Mouse (Mus musculus) lung, embryonic 15.5 days (tissue): Measurements from ENCODE around the gene Srp72. TPM values are rescaled to one million over a fixed set of nuclear protein-coding genes. Genes with fewer than 3 reads are reported as not detected.

Experiments used
- ATAC-seq: fragments of 200-750 bp; cut with Nextera tagmentation; 2 replicates; pipeline ENCODE4 v1.8.0; 2017; ENCODE audit warnings: moderate number of reproducible peaks, borderline replicate concordance; ENCODE audit not compliant: low FRiP score, low TSS enrichment; ENCODE audit errors: extremely low read depth
- H3K27ac ChIP-seq: fragments of 300-500 bp; sonication (generic); 2 replicates; pipeline ENCODE4 v1.5.1; 2015; ENCODE audit warnings: moderate library complexity, mild to moderate bottlenecking, inconsistent platforms
- H3K27me3 ChIP-seq: fragments of 300-500 bp; sonication (generic); 2 replicates; pipeline ENCODE4 v1.6.1; 2015; ENCODE audit warnings: inconsistent platforms
- H3K36me3 ChIP-seq: fragments of 300-500 bp; sonication (generic); 2 replicates; pipeline ENCODE4 v1.6.1; 2015; ENCODE audit warnings: inconsistent platforms
- H3K4me1 ChIP-seq: fragments of 300-500 bp; sonication (generic); 2 replicates; pipeline ENCODE4 v1.6.1; 2015; ENCODE audit warnings: inconsistent platforms
- H3K4me2 ChIP-seq: fragments of 300-500 bp; sonication (generic); 2 replicates; pipeline ENCODE4 v1.6.1; 2015; ENCODE audit warnings: inconsistent platforms, mild to moderate bottlenecking, moderate library complexity
- H3K4me3 ChIP-seq: fragments of 300-500 bp; sonication (generic); 2 replicates; pipeline ENCODE4 v1.5.1; 2015; ENCODE audit warnings: mild to moderate bottlenecking, inconsistent platforms
- H3K9ac ChIP-seq: fragments of 300-500 bp; sonication (generic); 2 replicates; pipeline ENCODE4 v1.6.1; 2015; ENCODE audit warnings: inconsistent platforms
- H3K9me3 ChIP-seq: fragments of 300-500 bp; sonication (generic); 2 replicates; pipeline ENCODE4 v1.6.1; 2016; ENCODE audit warnings: inconsistent platforms
- WGBS: fragments of 180-500 bp; shearing (Covaris S2); methylation state at CpG from one replicate; pipeline ENCODE4 v1.1.7; 2015; 5-methylcytosine and 5-hydroxymethylcytosine counted together
- polyA plus RNA-seq: library from polyadenylated mRNA; unstranded; fragments of >200 nt; fragmentation: Nextera tagmentation; extraction: Ambion mirVana; gene quantifications from 2 replicates; pipeline ENCODE4 v1.2.1, GENCODE M21; 2015

The Srp72 gene
- polyA plus RNA-seq, 1 experiment from 2014 or later = 87.8 TPM

DNA sequence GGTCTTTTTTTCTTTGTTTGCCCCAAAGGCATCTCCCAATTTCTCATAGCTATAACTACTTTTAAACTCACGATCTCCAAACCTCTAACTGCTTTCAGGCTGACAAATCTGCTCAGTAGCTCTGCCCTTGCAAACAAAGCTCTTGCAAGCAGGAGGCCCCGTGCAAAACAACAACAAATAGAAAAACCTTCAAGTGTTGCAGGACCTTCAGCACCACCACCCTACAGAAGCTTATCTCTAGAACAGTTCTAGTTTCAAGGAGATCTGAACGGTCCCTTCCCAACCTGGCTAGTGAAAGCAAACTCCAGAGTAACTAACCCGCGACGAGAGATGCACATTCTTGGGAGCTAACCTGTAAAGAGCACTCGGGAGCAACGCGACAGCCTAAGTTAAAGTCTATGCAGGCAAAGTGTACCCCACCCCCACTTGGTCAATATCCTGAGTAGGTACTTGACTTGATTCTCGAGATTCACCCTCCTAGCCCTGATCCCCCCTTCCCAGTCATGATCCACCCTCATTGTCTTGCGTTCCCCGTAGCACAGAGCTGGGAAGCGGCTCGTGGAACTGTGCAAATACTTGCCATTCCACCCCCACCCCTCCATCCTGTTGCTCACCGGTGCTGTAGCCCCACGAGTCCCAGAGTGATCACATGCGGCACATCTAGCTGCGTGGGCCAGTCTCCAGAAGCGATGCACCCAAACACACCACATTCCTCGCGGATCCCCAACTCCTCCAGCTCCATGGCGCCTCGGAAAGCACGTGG, 24.0 kb upstream of the Srp72 start:
- H3K27me3 ChIP-seq = no peaks in the 10 kb centered on the region
- under 1% methylated on average over 24 of the region's 24 CpGs for WGBS
- H3K4me1 ChIP-seq = peaks cover 48% of the 10 kb centered on the region
- no peaks in the 10 kb centered on the region for H3K36me3 ChIP-seq
- peak overlapping the region; percentile 91 for H3K27ac ChIP-seq
- H3K4me2 ChIP-seq = peak overlapping the region; percentile 87
- no peaks in the 10 kb centered on the region for H3K9me3 ChIP-seq
- peak overlapping the region; percentile 87 for H3K4me3 ChIP-seq
- ATAC-seq = peak; percentile 9; the same call in 1 of the 2 replicates
- peak overlapping the region; percentile 78 for H3K9ac ChIP-seq

DNA sequence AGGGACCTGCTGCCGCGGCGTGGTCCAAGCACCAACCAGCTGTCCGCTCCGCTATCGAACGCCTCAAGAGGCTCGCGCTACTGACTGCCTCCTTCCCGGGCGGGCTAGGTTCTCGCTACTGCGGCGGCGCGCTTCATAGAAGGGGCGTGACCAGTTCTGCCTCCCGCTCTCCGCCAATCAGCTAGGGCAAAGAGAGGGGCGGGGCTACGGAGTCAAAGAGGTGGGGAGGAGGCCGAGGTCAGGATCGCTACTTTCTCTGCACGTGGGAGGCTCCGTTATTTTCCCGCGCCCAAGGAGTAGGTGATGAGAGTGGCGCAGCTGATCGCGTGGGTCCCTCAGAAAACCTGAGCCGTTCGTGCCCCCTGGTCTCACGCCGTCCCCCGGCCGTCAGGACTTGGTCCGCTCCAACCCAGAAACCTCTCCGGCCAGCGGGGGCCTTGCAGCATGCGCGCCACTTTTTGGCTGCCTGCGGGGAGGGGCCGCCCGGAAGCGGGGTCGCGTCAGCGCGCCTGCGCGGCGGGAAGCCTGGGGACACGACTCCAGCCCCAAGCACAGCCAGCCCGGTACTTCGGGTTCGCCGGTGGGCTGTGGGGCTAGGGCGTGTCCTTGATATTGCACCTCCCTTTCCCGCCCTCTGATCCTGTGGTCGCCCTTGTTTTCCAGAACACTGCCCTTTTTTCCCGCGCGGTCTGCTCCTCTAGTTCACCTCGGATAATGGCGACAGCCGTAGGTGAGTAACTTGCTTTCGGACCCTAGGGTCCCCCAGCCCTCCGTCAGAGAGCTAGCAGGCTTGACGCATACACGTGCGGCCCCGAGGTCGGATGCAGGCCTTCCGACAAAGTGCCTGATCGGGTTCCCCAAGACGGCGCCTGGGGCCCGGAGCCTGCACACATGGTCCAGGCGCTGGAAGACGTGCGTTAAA, 23.1 kb upstream of the Srp72 start, which contains the start of the genes Paics and Ppat:
Paics (plus strand) TSS at position 202 of the 922 bp plus-strand sequence.
Ppat (minus strand) TSS at position 473 of the 922 bp plus-strand sequence.
- Histone ChIP-seq H3K4me3 (peak within 1 kb of the TSS; percentile 87), H3K9ac (peak within 1 kb of the TSS; percentile 78), H3K4me1 (peaks cover 46% of the 10 kb centered on the region), H3K36me3 (peaks cover 4% of the 10 kb centered on the region; the same call in 1 of the 2 replicates), H3K27ac (peak within 1 kb of the TSS; percentile 91), H3K27me3 (no peaks in the 10 kb centered on the region), H3K9me3 (no peaks in the 10 kb centered on the region), H3K4me2 (peak within 1 kb of the TSS; percentile 87)
- ATAC-seq = peak; percentile 97
- under 1% methylated on average over 81 of the region's 81 CpGs for WGBS

DNA sequence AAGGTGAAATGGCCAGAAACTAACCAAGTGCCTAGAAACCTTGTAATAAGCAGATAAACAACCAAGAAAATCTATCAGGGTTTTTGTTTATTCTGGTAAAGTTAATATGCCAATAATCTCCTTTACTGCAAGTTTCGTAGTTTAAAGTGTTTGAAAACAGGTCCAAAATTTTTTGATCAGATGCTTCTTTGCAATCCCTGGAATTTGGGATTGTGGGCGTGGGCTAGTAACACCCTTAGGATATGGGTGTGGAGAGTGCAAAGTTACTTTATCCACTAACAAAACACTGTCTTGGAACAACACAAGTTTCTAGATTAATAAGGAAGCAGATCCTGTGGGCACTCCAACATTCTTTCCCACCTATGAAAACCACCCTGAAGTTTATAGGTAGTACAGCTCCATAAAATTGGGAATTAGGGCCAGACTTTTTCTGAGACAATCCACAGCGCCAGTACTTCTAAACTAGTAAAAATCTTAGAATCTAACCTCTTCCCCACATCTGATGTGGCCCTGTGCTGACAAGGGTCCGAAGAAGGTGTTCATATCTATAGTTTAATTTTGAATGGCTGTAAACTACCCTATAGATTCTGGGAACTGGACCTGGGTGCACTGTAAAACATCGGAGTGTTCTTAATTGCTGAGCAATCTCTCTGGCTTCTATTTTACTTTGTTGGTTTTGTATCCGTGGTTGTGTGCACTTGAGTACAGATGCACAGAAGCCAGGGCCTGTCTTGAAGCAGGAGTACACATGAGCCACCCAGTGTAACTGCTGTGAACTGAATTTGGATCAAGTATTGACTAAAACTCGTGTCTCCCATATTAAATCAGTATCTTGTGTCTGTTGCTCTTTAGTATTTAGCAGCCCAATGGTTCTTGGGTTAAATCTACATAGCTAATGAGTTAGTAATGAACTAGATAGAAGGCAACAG, 22.1 kb upstream of the Srp72 start:
- peak overlapping the region; percentile 86 for H3K27ac ChIP-seq
- no peaks in the 10 kb centered on the region for H3K27me3 ChIP-seq
- H3K9ac ChIP-seq = peak overlapping the region; percentile 78
- H3K4me1 ChIP-seq = peaks cover 43% of the 10 kb centered on the region
- no peaks in the 10 kb centered on the region for H3K9me3 ChIP-seq
- peak overlapping the region; percentile 87 for H3K4me3 ChIP-seq
- WGBS = 12% methylated on average over 7 of the region's 7 CpGs
- H3K4me2 ChIP-seq = peak overlapping the region; percentile 87
- peaks cover 14% of the 10 kb centered on the region for H3K36me3 ChIP-seq
- ATAC-seq = no peak

DNA sequence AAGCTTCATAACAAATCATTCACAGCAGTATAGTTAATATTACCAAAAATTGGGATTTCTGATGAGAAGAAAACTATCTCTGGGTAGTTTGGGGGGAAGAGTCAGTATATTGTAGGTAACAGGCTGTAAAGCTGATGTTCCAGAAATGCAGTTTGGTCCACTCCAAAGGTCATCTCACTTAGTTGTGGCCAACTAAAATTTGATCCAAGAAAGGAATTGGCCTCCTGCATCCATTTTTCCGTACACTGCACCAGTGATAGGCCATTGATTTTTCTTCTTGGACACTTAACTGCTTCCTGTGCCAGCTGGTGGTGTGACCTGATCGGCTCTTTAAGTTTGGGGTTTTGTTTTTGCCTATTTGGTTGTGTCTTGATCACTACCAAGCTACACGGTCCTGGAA, 20.7 kb upstream of the Srp72 start:
- H3K4me2 ChIP-seq = no peak overlapping the region
- H3K27me3 ChIP-seq = no peaks in the 10 kb centered on the region
- H3K9ac ChIP-seq = no peak overlapping the region
- H3K4me1 ChIP-seq = peaks cover 35% of the 10 kb centered on the region
- H3K27ac ChIP-seq = no peak overlapping the region
- no peak for ATAC-seq
- H3K4me3 ChIP-seq = no peak overlapping the region
- peaks cover 28% of the 10 kb centered on the region for H3K36me3 ChIP-seq
- H3K9me3 ChIP-seq = no peaks in the 10 kb centered on the region
- 71% methylated on average over 3 of the region's 3 CpGs for WGBS

GRCm38 (mm10) chr5:76954271-76954900, 20.1 kb upstream of the Srp72 start:
- Histone ChIP-seq H3K9me3 (no peaks in the 10 kb centered on the region), H3K9ac (no peak overlapping the region), H3K27ac (no peak overlapping the region), H3K4me3 (no peak overlapping the region), H3K4me1 (peaks cover 34% of the 10 kb centered on the region; the same call in 1 of the 2 replicates), H3K4me2 (no peak overlapping the region), H3K27me3 (no peaks in the 10 kb centered on the region), H3K36me3 (peaks cover 32% of the 10 kb centered on the region)
- ATAC-seq = no peak
- 81% methylated on average over 6 of the region's 6 CpGs for WGBS

DNA sequence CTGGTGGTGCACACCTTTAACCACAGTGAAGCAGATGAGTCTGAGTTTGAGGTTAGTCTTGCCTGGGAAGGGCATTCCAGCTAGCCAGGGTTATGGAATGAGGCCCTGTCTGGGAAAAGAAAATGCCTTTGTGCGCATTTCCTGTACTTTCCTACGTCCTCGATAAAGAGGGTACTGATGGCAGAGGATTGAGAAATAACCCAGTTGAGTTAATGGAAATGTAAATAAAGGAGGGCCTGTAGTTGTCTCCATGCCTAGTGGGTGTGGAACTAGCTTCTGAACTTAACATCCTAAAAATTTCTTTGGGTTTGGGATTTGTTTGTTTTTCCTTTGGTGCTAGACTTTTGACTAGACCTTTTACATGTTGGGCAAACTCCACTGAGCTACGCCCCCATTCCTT, 19.0 kb upstream of the Srp72 start:
- ATAC-seq = no peak
- H3K36me3 ChIP-seq = peaks cover 40% of the 10 kb centered on the region
- H3K4me3 ChIP-seq = no peak overlapping the region
- H3K27me3 ChIP-seq = no peaks in the 10 kb centered on the region
- H3K27ac ChIP-seq = peak overlapping the region; percentile 46; the same call in 1 of the 2 replicates
- WGBS = 51% methylated on average over 4 of the region's 4 CpGs
- no peaks in the 10 kb centered on the region for H3K9me3 ChIP-seq
- no peak overlapping the region for H3K9ac ChIP-seq
- no peak overlapping the region for H3K4me2 ChIP-seq
- H3K4me1 ChIP-seq = peaks cover 27% of the 10 kb centered on the region; the same call in 1 of the 2 replicates

GRCm38 (mm10) chr5:76957954-76958353, 16.5 kb upstream of the Srp72 start:
- WGBS = 94% methylated on average over 1 of the region's 1 CpGs
- no peak overlapping the region for H3K9ac ChIP-seq
- no peak overlapping the region for H3K27ac ChIP-seq
- ATAC-seq = no peak
- peaks cover 19% of the 10 kb centered on the region; the same call in 1 of the 2 replicates for H3K4me1 ChIP-seq
- H3K4me2 ChIP-seq = no peak overlapping the region
- H3K9me3 ChIP-seq = no peaks in the 10 kb centered on the region
- H3K4me3 ChIP-seq = no peak overlapping the region
- no peaks in the 10 kb centered on the region for H3K27me3 ChIP-seq
- peaks cover 65% of the 10 kb centered on the region for H3K36me3 ChIP-seq

DNA sequence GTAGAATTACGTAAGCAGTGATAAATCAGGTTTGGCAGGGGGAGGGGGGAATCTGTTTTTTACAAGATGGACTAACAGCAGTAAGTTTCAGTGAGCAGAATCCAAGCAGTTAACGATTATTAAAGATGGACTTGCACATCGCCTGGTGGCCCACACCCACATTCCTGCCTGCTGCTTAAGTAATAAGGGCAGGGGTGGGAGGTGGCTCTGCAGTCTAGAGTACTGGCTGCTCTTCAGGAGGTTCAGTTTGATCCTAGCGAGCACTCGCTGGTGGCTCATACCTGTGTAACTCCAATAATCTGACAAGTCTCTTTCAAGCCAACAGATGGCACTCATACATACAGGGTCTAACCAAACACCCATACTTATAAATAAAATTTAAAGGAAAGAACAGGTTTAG, 14.9 kb upstream of the Srp72 start:
- no peak for ATAC-seq
- Histone ChIP-seq H3K4me1 (peaks cover 10% of the 10 kb centered on the region; the same call in 1 of the 2 replicates), H3K4me2 (no peak overlapping the region), H3K27ac (no peak overlapping the region), H3K9me3 (no peaks in the 10 kb centered on the region), H3K4me3 (no peak overlapping the region), H3K9ac (no peak overlapping the region), H3K36me3 (peaks cover 79% of the 10 kb centered on the region), H3K27me3 (no peaks in the 10 kb centered on the region)
- 82% methylated on average over 5 of the region's 5 CpGs for WGBS

DNA sequence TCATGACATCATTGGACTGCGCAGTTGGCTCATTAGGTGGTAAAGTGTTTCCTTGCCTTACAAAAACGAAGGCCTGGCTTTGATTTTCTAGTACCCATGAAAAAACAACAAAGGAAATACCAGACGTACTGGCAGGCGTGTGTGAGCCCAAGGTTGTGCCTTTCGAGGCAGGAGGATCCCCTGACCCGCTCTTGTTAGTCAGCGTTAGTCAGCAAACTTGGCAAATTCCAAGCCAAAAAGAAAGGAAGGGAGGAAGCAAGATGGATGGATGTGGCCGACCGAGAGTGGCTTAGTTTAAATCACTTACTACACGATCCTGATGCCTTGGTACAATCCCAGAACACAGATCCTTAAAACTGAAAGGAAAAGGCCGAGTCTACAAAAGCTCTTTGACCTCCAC, 11.9 kb upstream of the Srp72 start:
- Histone ChIP-seq H3K4me2 (no peak overlapping the region), H3K4me1 (no peaks in the 10 kb centered on the region), H3K27me3 (no peaks in the 10 kb centered on the region), H3K9ac (no peak overlapping the region), H3K36me3 (peaks cover 85% of the 10 kb centered on the region), H3K27ac (no peak overlapping the region), H3K9me3 (no peaks in the 10 kb centered on the region), H3K4me3 (no peak overlapping the region)
- 82% methylated on average over 11 of the region's 11 CpGs for WGBS
- ATAC-seq = no peak

DNA sequence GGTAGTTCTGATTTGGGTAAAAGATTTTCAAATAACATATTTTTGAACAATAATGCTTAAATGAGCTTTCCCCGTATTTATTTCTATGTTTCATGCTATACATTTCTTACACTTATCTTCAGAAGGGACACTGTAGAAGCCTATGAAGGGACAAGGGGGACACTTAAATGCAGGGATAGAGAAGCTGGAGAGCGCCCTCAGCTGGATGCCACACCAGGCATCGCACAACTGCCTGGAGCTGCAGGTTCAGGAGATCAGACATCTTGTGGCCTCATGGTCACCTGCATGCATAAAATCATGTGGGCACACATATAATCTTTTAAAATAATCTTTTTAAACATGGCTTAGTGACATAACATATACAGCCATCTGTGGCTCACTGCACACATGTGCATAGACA, 9.8 kb upstream of the Srp72 start:
- Histone ChIP-seq H3K9ac (no peak overlapping the region), H3K4me3 (no peak overlapping the region), H3K36me3 (peaks cover 84% of the 10 kb centered on the region), H3K4me2 (no peak overlapping the region), H3K4me1 (no peaks in the 10 kb centered on the region), H3K27ac (no peak overlapping the region), H3K27me3 (no peaks in the 10 kb centered on the region), H3K9me3 (no peaks in the 10 kb centered on the region)
- no peak for ATAC-seq
- WGBS = 88% methylated on average over 3 of the region's 3 CpGs

GRCm38 (mm10) chr5:76969250-76969649, 5.2 kb upstream of the Srp72 start:
- H3K9me3 ChIP-seq = no peaks in the 10 kb centered on the region
- H3K4me2 ChIP-seq = no peak overlapping the region
- no peak overlapping the region for H3K4me3 ChIP-seq
- H3K27me3 ChIP-seq = no peaks in the 10 kb centered on the region
- peaks cover 49% of the 10 kb centered on the region for H3K36me3 ChIP-seq
- no peak for ATAC-seq
- H3K27ac ChIP-seq = no peak overlapping the region
- no peak overlapping the region for H3K9ac ChIP-seq
- peaks cover 10% of the 10 kb centered on the region; the same call in 1 of the 2 replicates for H3K4me1 ChIP-seq
- WGBS = 75% methylated on average over 5 of the region's 5 CpGs
